Mouse (Mus musculus) neural tube, embryonic 11.5 days (tissue): ENCODE results near the gene Prss21. TPM values are rescaled to one million over a fixed set of nuclear protein-coding genes. Genes with fewer than 3 reads are reported as not detected.

Source experiments
- ATAC-seq: fragments of 200-750 bp; cut with Nextera tagmentation; 2 replicates; pipeline ENCODE4 v1.8.0; 2017; ENCODE audit warnings: moderate number of reproducible peaks, mild to moderate bottlenecking, moderate TSS enrichment, moderate library complexity; ENCODE audit not compliant: insufficient read depth, low FRiP score, low TSS enrichment
- DNase-seq: peaks from one replicate; pipeline ENCODE4 v3.0.0-alpha.2; 2015; ENCODE audit warnings: low spot score
- H3K27ac ChIP-seq: fragments of 300-500 bp; sonication (generic); 2 replicates; pipeline ENCODE4 v1.5.1; 2014; ENCODE audit warnings: low read depth, mild to moderate bottlenecking, low read length
- H3K27me3 ChIP-seq: fragments of 300-500 bp; sonication (generic); 2 replicates; pipeline ENCODE4 v1.6.1; 2014; ENCODE audit warnings: mild to moderate bottlenecking, low read length, mixed read lengths; ENCODE audit not compliant: control insufficient read depth, insufficient read depth
- H3K36me3 ChIP-seq: fragments of 300-500 bp; sonication (generic); 2 replicates; pipeline ENCODE4 v1.6.1; 2014; ENCODE audit warnings: mild to moderate bottlenecking, low read length, moderate library complexity, mixed read lengths; ENCODE audit not compliant: control insufficient read depth, insufficient read depth
- H3K4me1 ChIP-seq: fragments of 300-500 bp; sonication (generic); 2 replicates; pipeline ENCODE4 v1.6.1; 2014; ENCODE audit warnings: low read length, mixed read lengths; ENCODE audit not compliant: control insufficient read depth, insufficient read depth
- H3K4me2 ChIP-seq: fragments of 300-500 bp; sonication (generic); 2 replicates; pipeline ENCODE4 v1.6.1; 2014; ENCODE audit warnings: low read depth, mild to moderate bottlenecking, moderate library complexity
- H3K4me3 ChIP-seq: fragments of 300-500 bp; sonication (generic); 2 replicates; pipeline ENCODE4 v1.5.1; 2014; ENCODE audit warnings: low read depth, low read length
- H3K9ac ChIP-seq: fragments of 300-500 bp; sonication (generic); 2 replicates; pipeline ENCODE4 v1.6.1; 2014; ENCODE audit warnings: mild to moderate bottlenecking, low read length
- H3K9me3 ChIP-seq: fragments of 300-500 bp; sonication (generic); 2 replicates; pipeline ENCODE4 v1.6.1; 2016; ENCODE audit warnings: low read length; ENCODE audit not compliant: control insufficient read depth
- WGBS: fragments of 180-500 bp; shearing (Covaris S2); extraction: QIAGEN DNeasy Blood & Tissue Kit; methylation state at CpG from one replicate; pipeline ENCODE4 v1.1.7; 2014; 5-methylcytosine and 5-hydroxymethylcytosine counted together
- polyA plus RNA-seq: library from polyadenylated mRNA; unstranded; fragments of >200 nt; fragmentation: Nextera tagmentation; extraction: Ambion mirVana; gene quantifications from 2 replicates; pipeline ENCODE4 v1.2.1, GENCODE M21; 2014

Prss21 gene
- polyA plus RNA-seq, 1 experiment from 2014 or later: not detected

DNA sequence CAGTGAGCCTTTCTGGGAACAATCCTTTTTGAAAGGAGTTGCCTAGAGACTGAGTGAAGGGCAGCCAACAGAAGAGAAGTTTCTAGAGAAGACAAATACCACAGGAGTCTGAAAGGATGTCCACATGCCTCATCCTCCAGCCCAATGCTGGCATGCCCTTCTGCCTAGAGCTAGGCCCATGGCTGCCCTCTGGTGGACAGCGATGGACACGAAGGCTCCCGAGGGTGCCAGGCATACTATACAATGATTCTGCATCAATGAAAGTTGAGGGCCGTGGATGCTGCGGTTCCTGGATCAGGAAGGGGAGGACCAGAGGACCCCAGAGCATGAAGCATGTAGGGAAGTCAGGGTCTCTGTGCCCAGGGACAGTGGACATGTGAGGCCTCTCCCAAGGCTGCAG, 14.6 kb upstream of the Prss21 start:
- Histone ChIP-seq H3K4me2 (no peak overlapping the region), H3K9ac (no peak overlapping the region), H3K27ac (no peak overlapping the region), H3K9me3 (no peaks in the 10 kb centered on the region), H3K4me3 (no peak overlapping the region), H3K4me1 (no peaks in the 10 kb centered on the region), H3K27me3 (no peaks in the 10 kb centered on the region), H3K36me3 (no peaks in the 10 kb centered on the region)
- 44% methylated on average over 5 of the region's 5 CpGs for WGBS
- peak; percentile 71 for DNase-seq
- ATAC-seq: peak; percentile 53; the same call in 1 of the 2 replicates

DNA sequence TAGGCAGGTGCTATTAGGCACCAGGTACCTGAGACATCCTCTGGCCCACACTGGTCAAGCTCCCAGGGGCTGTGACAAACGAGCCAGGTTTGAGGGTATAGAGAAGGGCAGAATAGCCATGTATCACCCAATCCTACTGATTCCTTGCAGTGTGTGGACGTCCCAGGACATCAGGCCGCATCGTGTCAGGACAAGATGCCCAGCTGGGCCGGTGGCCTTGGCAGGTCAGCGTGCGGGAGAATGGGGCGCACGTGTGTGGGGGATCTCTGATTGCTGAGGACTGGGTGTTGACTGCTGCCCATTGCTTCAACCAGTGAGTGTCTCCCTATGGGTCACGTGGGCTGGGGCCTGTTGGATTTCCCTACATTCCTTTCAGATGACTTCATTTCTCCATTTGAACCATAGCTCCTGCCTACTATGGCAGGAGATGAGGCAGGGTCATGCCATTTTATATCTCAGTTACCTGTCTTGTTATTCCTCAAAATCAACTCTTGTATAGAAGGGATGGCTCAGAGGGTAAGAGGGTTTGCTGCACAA, 13.6 kb upstream of the Prss21 start:
- Histone ChIP-seq H3K27ac (no peak overlapping the region), H3K9ac (no peak overlapping the region), H3K4me2 (no peak overlapping the region), H3K9me3 (no peaks in the 10 kb centered on the region), H3K4me3 (no peak overlapping the region), H3K27me3 (no peaks in the 10 kb centered on the region), H3K36me3 (no peaks in the 10 kb centered on the region), H3K4me1 (no peaks in the 10 kb centered on the region)
- WGBS: 90% methylated on average over 10 of the region's 10 CpGs
- ATAC-seq (no peak), DNase-seq (no peak)

DNA sequence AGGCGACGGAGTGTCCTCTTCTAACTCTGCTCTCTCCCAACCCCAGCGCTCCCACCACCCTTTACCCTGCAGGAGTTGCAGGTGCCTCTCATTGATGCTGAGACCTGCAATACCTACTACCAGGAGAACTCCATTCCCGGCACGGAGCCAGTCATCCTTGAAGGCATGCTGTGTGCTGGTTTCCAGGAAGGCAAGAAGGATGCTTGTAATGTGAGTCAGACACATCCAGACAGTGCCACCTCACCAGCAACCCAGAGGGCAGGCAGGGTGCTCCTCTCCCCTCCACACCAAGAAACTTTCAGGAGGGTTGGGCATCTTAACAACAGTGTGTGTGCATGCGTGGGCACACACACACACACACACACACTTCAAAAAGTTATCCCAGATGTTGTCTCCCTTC, 10.7 kb upstream of the Prss21 start:
- WGBS: 80% methylated on average over 6 of the region's 6 CpGs
- DNase-seq (no peak), ATAC-seq (no peak)
- Histone ChIP-seq H3K4me1 (no peaks in the 10 kb centered on the region), H3K36me3 (no peaks in the 10 kb centered on the region), H3K4me2 (no peak overlapping the region), H3K9ac (no peak overlapping the region), H3K4me3 (no peak overlapping the region), H3K27me3 (no peaks in the 10 kb centered on the region), H3K9me3 (no peaks in the 10 kb centered on the region), H3K27ac (no peak overlapping the region)

DNA sequence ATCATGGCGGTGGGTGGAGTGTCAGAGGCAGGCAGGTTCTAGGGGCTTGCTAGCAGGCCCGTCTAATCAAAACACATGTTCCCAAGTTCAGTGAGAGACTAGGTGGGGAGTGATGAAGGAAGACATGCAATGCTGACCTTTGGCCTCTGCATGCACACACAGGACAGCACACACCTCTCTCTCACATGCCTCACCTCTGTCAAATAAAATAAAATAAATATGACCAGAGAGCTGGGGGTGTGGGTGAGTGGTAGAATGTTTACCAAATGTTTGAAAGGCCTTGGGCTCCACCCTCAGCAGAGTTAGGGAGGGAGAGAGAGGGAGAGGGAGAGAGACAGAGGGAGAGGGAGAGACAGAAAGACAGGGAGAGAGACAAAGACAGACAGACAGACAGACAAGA, 9.9 kb upstream of the Prss21 start:
- H3K27me3 ChIP-seq: no peaks in the 10 kb centered on the region
- H3K4me2 ChIP-seq: no peak overlapping the region
- DNase-seq: no peak
- no peak overlapping the region for H3K9ac ChIP-seq
- ATAC-seq: no peak
- H3K4me1 ChIP-seq: no peaks in the 10 kb centered on the region
- no peak overlapping the region for H3K4me3 ChIP-seq
- no peaks in the 10 kb centered on the region for H3K9me3 ChIP-seq
- H3K27ac ChIP-seq: no peak overlapping the region
- WGBS: 78% methylated on average over 2 of the region's 2 CpGs
- H3K36me3 ChIP-seq: no peaks in the 10 kb centered on the region

DNA sequence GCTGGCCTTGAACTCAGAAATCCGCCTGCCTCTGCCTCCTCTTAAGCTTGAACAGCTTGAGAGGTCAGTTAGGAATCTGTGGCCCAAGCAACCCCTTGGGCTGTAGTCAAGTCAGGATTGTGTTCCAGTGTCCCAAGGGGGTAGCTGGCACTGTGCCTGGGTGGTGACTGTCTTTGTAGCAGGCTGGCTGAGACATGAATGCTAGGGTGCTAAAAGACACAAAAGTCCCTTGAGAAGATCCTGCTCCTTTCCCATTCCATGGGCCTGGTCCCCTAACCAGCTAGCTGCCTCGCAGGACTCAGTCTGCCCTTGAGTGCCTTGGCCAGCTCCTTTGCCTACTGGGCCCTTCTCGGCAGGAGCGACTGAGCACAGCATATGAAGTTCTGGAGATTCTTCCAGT, 4.9 kb upstream of the Prss21 start:
- DNase-seq (no peak), ATAC-seq (no peak)
- Histone ChIP-seq H3K27ac (no peak overlapping the region), H3K9ac (no peak overlapping the region), H3K27me3 (no peaks in the 10 kb centered on the region), H3K36me3 (no peaks in the 10 kb centered on the region), H3K4me3 (no peak overlapping the region), H3K4me1 (no peaks in the 10 kb centered on the region), H3K4me2 (no peak overlapping the region), H3K9me3 (no peaks in the 10 kb centered on the region)
- WGBS: 89% methylated on average over 4 of the region's 4 CpGs

DNA sequence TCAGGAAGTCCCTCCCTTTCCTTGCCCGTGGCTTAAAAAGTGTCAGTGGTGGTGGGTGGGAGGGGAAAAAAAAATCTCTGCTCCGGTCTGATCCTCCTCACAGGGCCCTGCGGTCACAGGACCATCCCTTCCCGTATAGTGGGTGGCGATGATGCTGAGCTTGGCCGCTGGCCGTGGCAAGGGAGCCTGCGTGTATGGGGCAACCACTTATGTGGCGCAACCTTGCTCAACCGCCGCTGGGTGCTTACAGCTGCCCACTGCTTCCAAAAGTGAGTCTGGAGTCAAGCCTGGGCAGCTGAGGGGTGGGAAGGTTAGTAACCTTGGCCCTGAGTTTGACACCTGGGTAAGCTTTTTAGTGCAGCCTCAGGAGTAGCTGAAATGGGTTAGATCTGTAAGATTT, 657 bp downstream of the Prss21 start:
- no peaks in the 10 kb centered on the region for H3K36me3 ChIP-seq
- ATAC-seq: no peak
- H3K4me1 ChIP-seq: no peaks in the 10 kb centered on the region
- DNase-seq: no peak
- no peak overlapping the region for H3K4me2 ChIP-seq
- 86% methylated on average over 11 of the region's 11 CpGs for WGBS
- H3K9ac ChIP-seq: no peak overlapping the region
- no peaks in the 10 kb centered on the region for H3K9me3 ChIP-seq
- H3K27me3 ChIP-seq: no peaks in the 10 kb centered on the region
- no peak overlapping the region for H3K4me3 ChIP-seq
- no peak overlapping the region for H3K27ac ChIP-seq

DNA sequence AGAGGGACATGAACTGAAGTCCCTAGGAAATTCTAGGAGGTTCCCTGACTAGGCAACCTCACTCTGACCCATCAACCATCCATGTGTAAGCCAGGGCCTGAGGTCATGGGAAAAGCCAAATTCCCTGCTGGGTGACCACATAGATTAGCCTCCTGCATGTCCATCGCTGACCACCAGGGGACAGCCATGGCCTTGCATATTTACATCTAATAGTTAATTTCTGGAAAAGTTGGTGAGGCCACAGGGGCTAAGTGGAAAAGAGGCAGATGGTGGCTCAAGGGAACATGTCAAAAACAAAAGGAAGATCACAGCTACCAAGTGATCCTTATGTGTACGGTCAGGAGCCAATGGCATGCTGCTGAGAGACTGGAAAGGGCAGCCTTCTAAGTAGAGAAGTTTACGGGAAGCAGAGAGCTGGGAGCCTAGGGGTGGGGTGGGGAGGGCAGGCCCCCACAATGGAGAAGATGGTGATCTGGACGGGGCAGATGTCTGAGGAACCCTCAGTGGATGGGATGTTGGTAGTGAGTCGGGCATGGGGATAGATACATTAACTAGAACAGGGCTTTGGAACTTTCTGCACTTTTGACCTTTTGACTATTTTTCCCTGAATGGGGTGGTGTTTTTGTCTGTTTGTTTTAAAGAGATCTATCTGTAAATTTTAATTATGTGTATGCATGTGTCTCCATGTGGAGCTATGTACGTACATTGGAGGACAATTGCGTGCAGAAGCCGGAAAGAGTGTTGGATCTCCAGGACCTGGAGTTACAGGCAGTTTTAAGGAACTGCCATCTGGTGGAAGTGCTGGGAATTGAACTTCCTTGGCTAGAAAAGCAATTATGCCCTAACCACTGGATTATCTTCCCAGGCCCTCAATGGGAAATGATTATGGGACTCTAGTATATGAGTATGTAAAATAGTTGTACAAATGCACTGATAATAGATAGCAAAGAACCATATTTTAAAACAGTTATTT, 6.3 kb downstream of the Prss21 start:
- H3K9ac ChIP-seq: no peak overlapping the region
- 57% methylated on average over 8 of the region's 8 CpGs for WGBS
- H3K9me3 ChIP-seq: no peaks in the 10 kb centered on the region
- H3K27me3 ChIP-seq: no peaks in the 10 kb centered on the region
- DNase-seq: peak; percentile 52
- no peak overlapping the region for H3K27ac ChIP-seq
- H3K4me1 ChIP-seq: no peaks in the 10 kb centered on the region
- H3K4me2 ChIP-seq: no peak overlapping the region
- no peak overlapping the region for H3K4me3 ChIP-seq
- ATAC-seq: no peak
- no peaks in the 10 kb centered on the region for H3K36me3 ChIP-seq

DNA sequence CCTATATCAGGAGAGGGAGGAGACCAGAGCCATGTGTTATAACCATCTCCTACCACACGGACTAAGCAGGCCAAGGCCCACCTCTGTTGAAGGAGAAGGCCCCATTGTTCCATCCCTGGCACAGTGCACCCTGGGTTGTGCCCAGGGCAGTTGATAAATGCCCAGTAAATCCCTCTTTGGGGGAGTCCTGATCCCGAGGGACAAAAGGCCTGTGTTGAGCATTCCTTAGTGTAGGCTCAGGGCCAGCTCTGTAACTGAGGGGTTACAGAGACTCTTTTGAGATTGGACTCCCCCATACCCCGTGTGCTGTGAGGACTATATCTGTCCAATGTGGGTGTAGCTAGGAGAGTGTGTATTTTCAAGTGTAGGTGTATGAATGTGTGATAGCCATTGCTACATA, 8.9 kb downstream of the Prss21 start:
- Histone ChIP-seq H3K4me3 (no peak overlapping the region), H3K9me3 (no peaks in the 10 kb centered on the region), H3K4me1 (no peaks in the 10 kb centered on the region), H3K27ac (no peak overlapping the region), H3K27me3 (no peaks in the 10 kb centered on the region), H3K4me2 (no peak overlapping the region), H3K36me3 (no peaks in the 10 kb centered on the region), H3K9ac (no peak overlapping the region)
- 63% methylated on average over 3 of the region's 3 CpGs for WGBS
- ATAC-seq (no peak), DNase-seq (no peak)

DNA sequence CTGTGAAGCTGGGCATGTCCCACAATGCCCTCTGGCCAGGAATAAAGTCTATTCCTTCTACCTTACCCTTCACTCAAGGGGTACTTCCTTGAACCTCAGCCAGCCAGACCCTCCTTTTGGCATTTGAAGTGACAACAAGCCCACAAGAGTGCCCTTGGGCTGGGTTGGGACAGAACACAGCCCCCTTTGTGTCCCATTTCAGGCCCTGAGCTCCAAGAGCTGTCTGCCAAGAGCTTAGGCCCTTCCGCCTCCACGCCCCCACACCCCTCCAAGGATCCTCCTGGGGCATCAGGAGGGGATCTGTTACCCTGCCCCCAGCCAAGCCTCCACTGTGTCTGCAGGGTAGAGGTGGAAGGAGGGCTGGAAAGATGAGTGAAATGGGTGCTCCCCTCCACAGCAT, 9.3 kb downstream of the Prss21 start:
- Histone ChIP-seq H3K4me3 (no peak overlapping the region), H3K9ac (no peak overlapping the region), H3K27ac (no peak overlapping the region), H3K9me3 (no peaks in the 10 kb centered on the region), H3K4me1 (no peaks in the 10 kb centered on the region), H3K36me3 (no peaks in the 10 kb centered on the region), H3K4me2 (no peak overlapping the region), H3K27me3 (no peaks in the 10 kb centered on the region)
- WGBS: 88% methylated on average over 2 of the region's 2 CpGs
- DNase-seq (no peak), ATAC-seq (no peak)
